ENCODE assay signal across 12 mouse cellular contexts in the genomic region with DNA sequence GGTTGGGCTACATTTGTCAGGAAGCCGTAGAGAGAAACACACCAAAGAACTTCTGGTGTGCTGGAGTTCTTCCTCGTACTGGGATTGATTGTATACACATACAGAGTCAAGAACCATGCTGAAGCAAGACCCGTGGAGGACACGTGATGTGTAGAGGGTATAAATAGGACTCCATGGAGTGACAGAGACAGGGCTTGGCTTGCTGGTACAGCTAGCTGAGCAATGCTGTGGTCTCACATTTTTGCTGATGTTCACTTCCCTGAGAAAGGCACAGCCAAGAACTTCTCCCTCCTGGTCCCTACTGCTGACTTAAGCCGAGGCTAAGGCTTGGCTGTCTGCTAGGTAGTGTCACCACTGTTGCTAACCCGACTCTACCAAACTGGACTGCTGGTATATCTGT. TPM values are rescaled to one million over a fixed set of nuclear protein-coding genes. Genes with fewer than 3 reads are reported as not detected.
DNase-seq lines count a peak whose midpoint lies in the region; ATAC-seq lines count a peak whose summit lies in the region.
"Had no signal": no experiment of that assay in that cellular context is flagged by ENCODE, and none has a peak within 500 bp of the region (broad histone marks: within the 10 kb centered on the region; RNA-seq: fewer than 3 reads in every experiment).

No protein-coding gene starts in this region.

- no peaks in the 10 kb centered on the region for H3K9me3 ChIP-seq in midbrain, embryonic 11.5 days (ENCODE audit: control insufficient read depth, low read length)
- no peaks in the 10 kb centered on the region for H3K9me3 ChIP-seq in midbrain, embryonic 10.5 days (replicated peaks)
- H3K9me3 ChIP-seq in intestine, embryonic 16.5 days (ENCODE audit: control insufficient read depth, low read length) = no peaks in the 10 kb centered on the region
- H3K9me3 ChIP-seq: G1E; hindbrain, embryonic 10.5 days; liver, embryonic 13.5 days had no signal

- no peaks in the 10 kb centered on the region for H3K36me3 ChIP-seq in midbrain, embryonic 11.5 days (ENCODE audit: control insufficient read depth, insufficient read depth, low read length)
- H3K36me3 ChIP-seq in midbrain, embryonic 10.5 days = 0 out of 2 replicates have a peak, but pooled peaks cover 4% of the 10 kb centered on the region
- H3K36me3 ChIP-seq in intestine, embryonic 16.5 days (ENCODE audit: control insufficient read depth, insufficient read depth, low read length) = no peaks in the 10 kb centered on the region

- ATAC-seq in frontal cortex, adult (ENCODE audit: low TSS enrichment) = 0 out of 2 replicates have a peak, but pooled peaks have one; percentile 46
- no peak for ATAC-seq in midbrain, embryonic 11.5 days (ENCODE audit: low FRiP score)
- ATAC-seq in intestine, embryonic 16.5 days = no peak

- no peaks in the 10 kb centered on the region for H3K4me1 ChIP-seq in midbrain, embryonic 11.5 days (ENCODE audit: control insufficient read depth, insufficient read depth, low read length)
- peaks cover 7% of the 10 kb centered on the region for H3K4me1 ChIP-seq in midbrain, embryonic 10.5 days
- no peaks in the 10 kb centered on the region for H3K4me1 ChIP-seq in intestine, embryonic 16.5 days (ENCODE audit: control insufficient read depth, insufficient read depth, low read length)
- H3K4me1 ChIP-seq: liver, embryonic 13.5 days had no signal

- no peak overlapping the region for H3K4me2 ChIP-seq in midbrain, embryonic 11.5 days
- no peak overlapping the region for H3K4me2 ChIP-seq in intestine, embryonic 16.5 days (ENCODE audit: low read depth, low read length)
- H3K4me2 ChIP-seq: liver, embryonic 13.5 days had no signal

- H3K27ac ChIP-seq in midbrain, embryonic 11.5 days (ENCODE audit: low read depth, low read length) = no peak overlapping the region
- H3K27ac ChIP-seq in midbrain, embryonic 10.5 days (replicated peaks) = no peak overlapping the region
- H3K27ac ChIP-seq in intestine, embryonic 16.5 days (ENCODE audit: low read length) = no peak overlapping the region
- H3K27ac ChIP-seq: hindbrain, embryonic 10.5 days; liver, embryonic 13.5 days had no signal

- WGBS in midbrain, embryonic 11.5 days = 89% methylated on average over 6 of the region's 6 CpGs
- 92% methylated on average over 6 of the region's 6 CpGs for WGBS in midbrain, embryonic 10.5 days
- 85% methylated on average over 6 of the region's 6 CpGs for WGBS in intestine, embryonic 16.5 days

- DNase-seq in frontal cortex, postnatal 14 days (ENCODE audit: low spot score in 2 of 2) = no peak
- peak; percentile 60 for DNase-seq in midbrain, embryonic 11.5 days (ENCODE audit: low spot score, missing footprints)
- no peak for DNase-seq in midbrain, embryonic 10.5 days (ENCODE audit: low spot score)
- peak; percentile 39 to 41 for DNase-seq in heart, postnatal 36 days
- no peak for DNase-seq in right cerebral cortex, postnatal 4 days
- DNase-seq in urinary bladder, postnatal 4 days (ENCODE audit: low spot score in 2 of 2) = no peak
- DNase-seq: kidney, adult 8-10 months; liver, embryonic 13.5 days had no signal

- H3K27me3 ChIP-seq in midbrain, embryonic 11.5 days (ENCODE audit: control insufficient read depth, insufficient read depth, low read length) = no peaks in the 10 kb centered on the region
- no peaks in the 10 kb centered on the region for H3K27me3 ChIP-seq in midbrain, embryonic 10.5 days (ENCODE audit: low read depth, poor library complexity, severe bottlenecking)
- no peaks in the 10 kb centered on the region for H3K27me3 ChIP-seq in intestine, embryonic 16.5 days (replicated peaks; ENCODE audit: control insufficient read depth, insufficient read depth, low read length)
- H3K27me3 ChIP-seq: liver, embryonic 13.5 days had no signal

- H3K4me3 ChIP-seq in midbrain, embryonic 11.5 days (ENCODE audit: low read depth, low read length) = no peak overlapping the region
- H3K4me3 ChIP-seq in midbrain, embryonic 10.5 days = no peak overlapping the region
- H3K4me3 ChIP-seq in intestine, embryonic 16.5 days (ENCODE audit: low read length) = no peak overlapping the region
- H3K4me3 ChIP-seq: hindbrain, embryonic 10.5 days; liver, embryonic 13.5 days had no signal

- intact Hi-C loops in heart, postnatal 36 days (cut with DNase I) = no loop called here

- no peak overlapping the region for H3K9ac ChIP-seq in midbrain, embryonic 11.5 days (ENCODE audit: low read length)
- no peak overlapping the region for H3K9ac ChIP-seq in intestine, embryonic 16.5 days (ENCODE audit: low read depth, low read length)
- H3K9ac ChIP-seq: liver, embryonic 13.5 days had no signal

RNA-seq across cellular contexts. Expression of a gene that starts 15.5 kb away (rescaled TPM):
- polyA plus RNA-seq in midbrain, embryonic 11.5 days (2014; fragmentation: Nextera tagmentation; extraction: Ambion mirVana) = 24.9 and 25.7 TPM in 2 replicates
- 18.9 and 19.7 TPM in 2 replicates for polyA plus RNA-seq in midbrain, embryonic 10.5 days (2016; fragmentation: Nextera tagmentation; extraction: Ambion mirVana)
- total RNA-seq in heart, postnatal 36 days (2021) = 10 to 100 TPM; 43.0 to 43.9 TPM
- polyA plus RNA-seq in intestine, embryonic 16.5 days (2015; fragmentation: Nextera tagmentation; extraction: Ambion mirVana) = 11.7 and 13.4 TPM in 2 replicates

Comparison
In these comparisons a context has a peak if more than half of its experiments do, and no peak if none do; other contexts are left out.
1. DNase-seq: peak in midbrain, embryonic 11.5 days (single experiment) and heart, postnatal 36 days (2 of 2); none in frontal cortex, postnatal 14 days (0 of 2), midbrain, embryonic 10.5 days (single experiment), right cerebral cortex, postnatal 4 days (single experiment) and urinary bladder, postnatal 4 days (0 of 2).